Mouse (Mus musculus) macrophage (primary cell): ENCODE results near the gene Rimkla. TPM values are rescaled to one million over a fixed set of nuclear protein-coding genes. Genes with fewer than 3 reads are reported as not detected.

Experiments
- H3K27ac ChIP-seq: fragments of 350-480 bp; formaldehyde crosslinking; 2 replicates; pipeline ENCODE4 v1.9.0; 2021
- H3K36me3 ChIP-seq: fragments of 350-480 bp; formaldehyde crosslinking; 2 replicates; pipeline ENCODE4 v1.9.0; 2021; ENCODE audit errors: inconsistent target
- H3K4me3 ChIP-seq: fragments of 350-480 bp; formaldehyde crosslinking; 2 replicates; pipeline ENCODE4 v1.9.0; 2021; ENCODE audit errors: inconsistent target
- H3K79me2 ChIP-seq: fragments of 350-480 bp; formaldehyde crosslinking; 2 replicates; pipeline ENCODE4 v1.9.0; 2021; ENCODE audit errors: inconsistent target
- WGBS: methylation state at CpG from one replicate; pipeline ENCODE4 v1.1.7; 2026; ENCODE audit warnings: inconsistent platforms; ENCODE audit not compliant: missing documents; 5-methylcytosine and 5-hydroxymethylcytosine counted together
- polyA plus RNA-seq: library from polyadenylated mRNA; stranded (reverse); fragments of 250-400 nt; gene quantifications from 3 replicates; pipeline ENCODE4 v1.2.4, GENCODE M21; 2018; ENCODE audit warnings: inconsistent platforms

The Rimkla gene
- polyA plus RNA-seq, 1 experiment from 2014 or later = not detected

DNA sequence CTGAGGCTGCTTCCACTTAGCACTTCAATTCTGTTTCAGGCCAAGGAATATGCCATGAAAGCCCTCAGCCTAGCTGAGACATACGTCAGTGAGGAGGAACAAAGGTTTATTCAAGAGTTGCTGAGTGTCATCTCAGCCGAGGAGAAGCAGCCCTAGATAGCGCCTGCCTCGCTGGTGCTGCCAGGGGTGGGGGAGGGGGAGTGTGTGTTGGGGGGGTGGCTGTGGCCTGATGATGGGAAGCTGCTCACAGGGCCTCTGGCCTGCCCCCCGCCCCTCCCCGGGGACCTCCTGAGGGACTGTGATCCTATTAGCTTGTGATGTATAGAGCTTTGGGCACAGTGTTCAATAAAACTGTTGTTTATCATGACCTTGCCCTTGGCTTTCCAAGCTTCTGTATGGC lies 38.9 kb downstream of the Rimkla start:
- no peaks in the 10 kb centered on the region for H3K79me2 ChIP-seq
- H3K27ac ChIP-seq = no peak overlapping the region
- no peak overlapping the region for H3K4me3 ChIP-seq
- WGBS = 63% methylated on average over 6 of the region's 6 CpGs
- H3K36me3 ChIP-seq = no peaks in the 10 kb centered on the region

DNA sequence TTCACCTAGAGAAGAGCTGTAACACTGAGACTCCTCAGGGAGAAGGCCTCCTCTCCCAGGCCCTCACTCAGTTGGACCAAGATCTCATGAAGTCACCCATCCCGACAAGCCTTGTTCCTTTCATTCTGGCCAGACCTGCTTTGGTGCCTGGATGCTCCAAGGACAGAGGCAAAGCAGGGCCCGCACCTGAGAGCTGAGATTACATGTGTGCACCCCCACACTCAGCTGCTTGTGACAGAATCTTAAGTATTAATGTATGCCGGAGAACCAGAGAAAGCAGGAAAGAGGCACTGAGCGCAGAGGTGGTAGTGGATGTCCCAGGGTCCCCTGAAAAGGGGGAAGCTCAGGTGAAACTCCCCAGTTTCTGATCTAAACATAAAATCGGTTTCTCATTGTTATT lies 39.3 kb downstream of the Rimkla start:
- Histone ChIP-seq H3K27ac (no peak overlapping the region), H3K79me2 (no peaks in the 10 kb centered on the region), H3K36me3 (no peaks in the 10 kb centered on the region), H3K4me3 (no peak overlapping the region)
- WGBS = 74% methylated on average over 5 of the region's 5 CpGs

DNA sequence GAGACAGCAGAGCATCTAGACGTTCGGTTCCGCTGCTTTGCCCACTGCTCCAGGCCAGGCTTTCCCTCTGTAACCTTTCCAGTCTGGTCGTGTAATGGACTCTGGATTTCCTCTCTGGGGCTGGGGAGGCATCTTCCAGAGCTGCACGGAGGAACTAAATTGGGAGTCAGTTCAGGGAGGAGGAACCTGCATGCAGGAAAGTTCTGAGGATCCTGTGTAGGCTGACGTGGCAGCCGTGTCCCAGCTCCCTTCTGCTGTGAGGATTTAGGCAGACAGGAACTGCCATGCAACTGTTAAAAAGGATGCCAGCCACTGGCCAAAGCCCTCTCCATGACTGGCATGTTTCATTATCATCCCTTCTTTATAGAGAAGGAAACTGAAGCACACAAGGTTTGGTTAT lies 42.0 kb downstream of the Rimkla start:
- H3K27ac ChIP-seq = no peak overlapping the region
- 76% methylated on average over 7 of the region's 7 CpGs for WGBS
- H3K79me2 ChIP-seq = no peaks in the 10 kb centered on the region
- H3K36me3 ChIP-seq = no peaks in the 10 kb centered on the region
- H3K4me3 ChIP-seq = no peak overlapping the region

DNA sequence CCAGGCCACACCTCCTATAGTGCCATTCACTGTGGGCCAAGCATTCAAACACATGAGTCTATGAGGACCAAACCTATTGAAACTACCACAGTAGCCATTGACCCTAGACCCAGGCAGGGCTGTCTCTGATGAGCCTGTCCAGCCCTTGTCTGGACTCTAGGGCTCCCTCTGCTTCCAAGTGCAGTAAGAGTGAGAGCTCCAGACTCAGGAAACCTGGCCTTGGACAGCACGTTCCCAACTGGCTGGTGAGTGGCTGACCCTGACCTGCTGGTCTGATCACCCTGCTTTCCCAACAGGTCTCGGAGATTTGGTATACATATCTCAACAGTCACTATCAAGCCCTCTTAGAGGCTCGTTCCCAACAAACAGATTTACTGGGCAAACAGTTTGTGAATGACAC lies 44.6 kb downstream of the Rimkla start:
- H3K36me3 ChIP-seq = no peaks in the 10 kb centered on the region
- WGBS = 84% methylated on average over 3 of the region's 3 CpGs
- no peak overlapping the region for H3K27ac ChIP-seq
- no peaks in the 10 kb centered on the region for H3K79me2 ChIP-seq
- no peak overlapping the region for H3K4me3 ChIP-seq

DNA sequence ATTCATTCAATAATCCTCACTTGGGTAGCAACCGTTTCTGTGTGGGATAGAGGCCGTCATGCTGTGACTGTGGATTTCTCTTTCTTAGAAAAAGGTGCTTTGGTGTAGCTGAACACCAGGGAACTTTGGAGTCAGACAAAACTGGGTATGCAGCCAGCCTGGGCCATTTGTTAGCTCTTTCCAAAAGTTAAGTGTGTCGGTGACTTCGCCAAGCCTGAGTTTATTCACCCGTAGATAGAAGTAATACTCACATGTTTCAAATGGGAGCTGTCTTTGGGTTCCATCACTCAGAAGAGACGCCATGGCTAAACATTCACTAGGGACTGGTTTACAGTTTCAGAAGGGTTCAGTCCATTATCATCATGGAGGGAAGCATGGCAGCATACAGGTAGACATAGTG lies 45.2 kb downstream of the Rimkla start:
- Histone ChIP-seq H3K79me2 (no peaks in the 10 kb centered on the region), H3K27ac (no peak overlapping the region), H3K4me3 (no peak overlapping the region), H3K36me3 (no peaks in the 10 kb centered on the region)
- WGBS = 94% methylated on average over 6 of the region's 6 CpGs

DNA sequence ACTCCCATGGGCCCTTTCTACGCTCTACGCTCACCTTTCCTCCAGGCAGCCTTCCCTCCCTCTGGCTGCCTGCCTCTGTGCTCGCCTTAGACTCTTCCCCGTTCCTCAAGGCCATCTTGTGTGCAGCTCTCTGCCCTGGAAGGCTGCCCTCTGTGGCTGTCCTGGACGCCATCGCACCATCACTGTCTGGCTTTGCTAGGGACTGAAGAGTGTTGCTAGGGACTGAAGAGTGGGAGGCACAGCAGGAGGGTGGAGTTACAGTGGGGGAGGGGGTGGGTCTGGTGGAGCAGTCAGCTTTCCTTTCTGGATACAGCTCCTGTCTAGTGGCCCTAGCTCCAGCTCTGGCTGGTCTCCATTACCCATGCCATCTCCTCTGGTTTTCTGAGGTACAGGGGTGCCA lies 49.9 kb downstream of the Rimkla start:
- Histone ChIP-seq H3K79me2 (no peaks in the 10 kb centered on the region), H3K4me3 (no peak overlapping the region), H3K27ac (no peak overlapping the region), H3K36me3 (no peaks in the 10 kb centered on the region)
- WGBS = 89% methylated on average over 6 of the region's 6 CpGs

DNA sequence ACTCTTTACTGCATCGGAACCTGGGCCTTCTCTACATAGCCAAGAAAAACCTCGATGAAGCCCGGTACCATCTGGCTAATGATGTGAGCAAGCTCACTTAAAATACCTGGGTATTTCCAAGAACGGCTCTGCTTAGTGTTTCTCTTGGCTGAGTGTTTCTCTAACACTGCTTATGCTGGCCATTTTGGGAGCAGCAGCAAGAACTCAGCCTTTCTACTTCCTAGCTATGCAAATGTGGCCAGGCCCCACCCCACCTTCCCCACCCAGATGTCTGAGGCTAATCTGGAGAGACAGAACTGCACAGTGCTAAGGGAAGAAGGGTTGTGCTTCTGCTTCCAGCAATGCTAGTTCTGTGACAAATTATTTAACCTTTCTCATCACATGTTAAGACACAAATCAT lies 50.6 kb downstream of the Rimkla start:
- H3K79me2 ChIP-seq = no peaks in the 10 kb centered on the region
- no peak overlapping the region for H3K4me3 ChIP-seq
- no peaks in the 10 kb centered on the region for H3K36me3 ChIP-seq
- 91% methylated on average over 4 of the region's 4 CpGs for WGBS
- H3K27ac ChIP-seq = no peak overlapping the region

DNA sequence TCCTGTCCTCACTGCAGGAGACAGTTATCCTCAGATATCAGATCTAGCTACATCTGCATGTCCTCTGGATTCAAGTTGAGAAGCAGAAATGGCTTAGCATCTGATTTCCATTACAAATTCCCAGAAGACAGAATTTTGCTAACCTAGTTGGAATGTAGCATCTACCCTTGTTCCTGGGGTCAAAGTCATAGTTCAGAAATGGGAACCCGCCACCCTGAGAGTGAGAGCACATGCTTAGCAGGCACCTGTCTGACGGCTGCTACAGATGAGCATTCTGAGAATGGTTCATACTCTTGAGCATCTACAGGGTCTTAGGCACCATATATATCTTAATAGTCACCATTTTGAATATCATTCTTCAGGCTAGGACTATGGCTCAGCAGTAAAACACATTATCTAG lies 54.5 kb downstream of the Rimkla start:
- Histone ChIP-seq H3K27ac (no peak overlapping the region), H3K4me3 (no peak overlapping the region), H3K36me3 (no peaks in the 10 kb centered on the region), H3K79me2 (no peaks in the 10 kb centered on the region)
- WGBS = 95% methylated on average over 2 of the region's 2 CpGs

DNA sequence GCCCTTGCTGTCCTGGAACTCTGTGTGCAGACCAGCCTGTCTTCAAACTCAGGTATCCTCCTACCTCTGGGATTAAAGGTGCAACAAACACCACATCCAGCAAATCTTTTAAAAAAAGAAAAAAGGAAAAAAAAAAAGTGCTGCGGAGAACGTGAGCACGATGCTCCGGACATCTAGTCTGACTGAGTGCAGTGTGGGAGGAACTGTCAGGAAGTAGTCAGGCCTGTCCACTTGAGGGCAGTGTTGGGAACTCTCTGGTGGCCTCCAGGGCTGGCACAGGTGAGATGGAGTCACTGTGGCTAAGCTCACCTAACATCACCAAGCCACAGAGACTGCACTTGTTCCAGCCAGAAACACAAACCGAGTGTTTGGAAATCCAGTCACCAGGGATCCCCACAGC lies 61.8 kb downstream of the Rimkla start:
- 21% methylated on average over 5 of the region's 5 CpGs for WGBS
- H3K79me2 ChIP-seq = no peaks in the 10 kb centered on the region
- H3K27ac ChIP-seq = no peak overlapping the region
- no peak overlapping the region for H3K4me3 ChIP-seq
- H3K36me3 ChIP-seq = no peaks in the 10 kb centered on the region

DNA sequence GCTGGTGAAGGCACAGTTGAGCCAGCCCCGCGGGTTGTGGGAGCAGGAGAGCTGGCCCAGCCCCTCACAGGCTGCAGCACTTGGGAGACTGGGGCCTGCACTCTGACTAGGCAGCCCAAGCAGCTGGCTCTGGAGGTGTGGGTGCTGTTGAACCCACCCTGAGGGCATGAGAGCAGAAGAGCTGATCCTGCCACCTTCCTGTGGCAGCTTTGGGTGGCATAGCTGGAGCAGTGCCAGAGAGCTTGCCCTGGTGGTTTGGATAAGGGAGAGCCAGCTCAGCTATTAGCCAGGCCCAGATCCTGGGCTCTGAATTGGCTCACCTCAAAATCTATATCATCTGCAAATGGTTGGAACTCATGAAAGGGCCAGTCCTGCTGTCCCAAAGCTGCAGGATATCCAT lies 64.7 kb downstream of the Rimkla start:
- H3K27ac ChIP-seq = no peak overlapping the region
- H3K79me2 ChIP-seq = no peaks in the 10 kb centered on the region
- WGBS = 74% methylated on average over 2 of the region's 2 CpGs
- no peak overlapping the region for H3K4me3 ChIP-seq
- H3K36me3 ChIP-seq = no peaks in the 10 kb centered on the region

DNA sequence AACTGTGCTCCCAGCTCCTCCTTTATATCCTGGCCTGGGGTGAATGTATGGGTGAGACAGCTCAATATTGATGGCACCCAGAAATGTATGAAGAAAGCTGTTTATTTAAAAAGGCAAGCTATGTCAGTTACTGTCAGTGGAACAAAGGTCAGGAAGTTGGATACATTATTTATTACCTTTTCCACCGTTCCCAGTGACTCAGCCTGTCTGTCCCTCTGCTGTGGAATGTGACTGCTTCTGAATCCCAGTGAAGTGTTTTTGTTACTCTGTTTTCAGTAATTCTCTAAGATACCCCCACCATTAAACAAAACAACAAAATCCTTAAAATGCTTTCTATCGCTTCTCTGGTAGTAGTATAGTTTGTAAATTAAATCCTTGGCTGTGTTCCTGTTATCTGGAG lies 66.8 kb downstream of the Rimkla start:
- WGBS = 69% methylated on average over 2 of the region's 2 CpGs
- no peaks in the 10 kb centered on the region for H3K36me3 ChIP-seq
- no peaks in the 10 kb centered on the region for H3K79me2 ChIP-seq
- no peak overlapping the region for H3K4me3 ChIP-seq
- no peak overlapping the region for H3K27ac ChIP-seq

DNA sequence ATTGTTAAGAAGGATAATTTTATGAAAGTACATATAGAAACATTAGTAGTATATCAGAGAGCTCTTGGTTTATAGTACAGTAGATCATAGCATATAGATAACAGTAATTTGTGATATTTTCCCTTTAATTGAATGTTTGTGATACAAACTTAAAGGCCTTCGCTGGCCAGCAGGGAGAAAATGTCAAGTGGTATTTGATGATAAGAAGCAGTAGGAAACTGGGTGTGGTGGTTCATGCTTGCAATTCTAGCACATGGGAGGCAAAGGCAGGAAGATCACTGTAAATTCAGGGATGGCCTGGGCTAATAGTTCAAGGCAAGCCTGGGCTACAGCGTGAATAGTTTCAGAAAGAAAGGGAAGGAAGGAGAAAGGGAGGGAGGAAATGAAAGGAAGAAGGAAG lies 67.4 kb downstream of the Rimkla start:
- no peaks in the 10 kb centered on the region for H3K36me3 ChIP-seq

DNA sequence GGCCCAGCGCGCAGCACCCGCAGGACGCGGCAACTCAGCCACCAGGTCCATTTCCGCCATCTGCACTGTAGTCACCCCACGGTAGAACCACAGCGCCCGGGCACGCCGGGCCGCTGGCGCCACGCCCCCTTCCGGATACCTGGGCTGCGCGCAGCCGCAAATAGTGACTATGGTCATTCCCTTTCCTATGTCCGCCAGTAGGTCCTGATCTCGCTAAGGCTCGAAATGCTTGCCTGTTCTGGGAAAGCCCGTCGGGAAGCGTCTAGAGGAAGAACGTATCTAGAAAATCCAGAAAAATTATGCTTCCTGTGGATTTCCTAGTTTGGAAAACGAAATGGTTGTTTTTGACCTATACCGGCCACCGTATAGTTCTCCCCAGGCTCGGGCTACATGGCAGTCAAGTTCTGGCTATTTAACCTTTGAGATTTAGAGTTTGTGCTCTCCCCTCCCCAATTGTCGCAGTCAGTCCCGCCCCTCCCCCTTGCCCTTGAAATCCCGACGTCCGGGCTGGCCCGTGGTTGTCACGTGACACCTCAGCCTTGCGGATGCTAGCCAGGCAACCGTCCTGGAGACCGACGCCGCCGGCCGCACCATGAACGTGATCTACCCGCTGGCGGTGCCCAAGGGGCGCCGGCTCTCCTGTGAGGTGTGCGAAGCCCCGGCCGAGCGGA lies 70.0 kb downstream of the Rimkla start, which contains the start of the genes Ppcs and Zmynd12:
Gene Ppcs, minus strand, starts transcription at position 127 of the 671 bp plus-strand sequence.
Gene Zmynd12, plus strand, starts transcription at position 521 of the 671 bp plus-strand sequence.
- peak within 1 kb of the TSS; percentile 54 for H3K4me3 ChIP-seq
- 1% methylated on average over 47 of the region's 52 CpGs for WGBS
- no peaks in the 10 kb centered on the region for H3K79me2 ChIP-seq
- no peaks in the 10 kb centered on the region for H3K36me3 ChIP-seq
- peak within 1 kb of the TSS; percentile 69 for H3K27ac ChIP-seq

More for the DNA sequence above, 67.4 kb downstream of the Rimkla start:
- H3K79me2 ChIP-seq = no peaks in the 10 kb centered on the region
- no peak overlapping the region for H3K4me3 ChIP-seq
- WGBS = 92% methylated on average over 2 of the region's 2 CpGs
- H3K27ac ChIP-seq = no peak overlapping the region

DNA sequence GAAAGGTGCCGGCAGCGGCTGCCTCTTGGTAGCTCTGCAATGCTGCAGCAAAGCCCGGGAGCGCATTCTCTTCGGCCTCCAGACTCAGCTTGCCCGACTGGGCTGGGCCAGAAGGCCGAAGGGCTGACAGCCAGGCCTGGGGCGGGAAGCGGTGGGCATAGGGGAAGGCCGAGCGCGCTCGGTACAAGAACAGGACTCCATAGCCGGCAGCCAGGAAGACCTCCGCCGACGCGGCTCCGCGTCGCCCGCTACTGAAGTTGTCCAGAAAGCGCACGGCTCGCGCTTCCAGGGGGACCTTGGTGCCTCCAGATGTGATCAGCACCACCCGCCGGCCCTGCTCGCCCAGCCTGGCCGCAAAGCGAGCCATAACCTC lies 70.5 kb downstream of the Rimkla start:
- Histone ChIP-seq H3K27ac (no peak overlapping the region), H3K4me3 (peak overlapping the region; percentile 54), H3K36me3 (no peaks in the 10 kb centered on the region), H3K79me2 (no peaks in the 10 kb centered on the region)
- 0% methylated on average over 31 of the region's 31 CpGs for WGBS

DNA sequence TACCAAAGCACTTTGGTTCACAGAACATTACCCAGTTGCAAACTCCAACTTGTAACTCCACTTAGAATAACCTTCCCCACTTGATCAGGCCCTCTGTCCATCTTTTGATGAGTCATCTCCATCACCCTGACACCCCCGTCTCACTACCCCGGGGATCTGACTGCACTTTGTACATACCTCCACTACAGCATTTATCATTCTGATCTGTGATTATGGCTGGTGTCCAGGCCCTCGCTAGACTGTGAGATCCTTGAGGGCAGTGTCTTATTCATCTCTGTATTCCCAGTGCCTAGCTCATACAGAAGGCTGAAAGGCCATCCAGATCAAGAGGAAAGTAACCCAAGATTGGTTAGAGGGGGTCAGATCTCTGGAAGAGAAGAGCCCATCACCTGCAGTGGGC lies 71.2 kb downstream of the Rimkla start:
- no peaks in the 10 kb centered on the region for H3K36me3 ChIP-seq
- H3K4me3 ChIP-seq = peak overlapping the region; percentile 54; the same call in 1 of the 2 replicates
- no peaks in the 10 kb centered on the region for H3K79me2 ChIP-seq
- 44% methylated on average over 2 of the region's 3 CpGs for WGBS
- no peak overlapping the region for H3K27ac ChIP-seq

DNA sequence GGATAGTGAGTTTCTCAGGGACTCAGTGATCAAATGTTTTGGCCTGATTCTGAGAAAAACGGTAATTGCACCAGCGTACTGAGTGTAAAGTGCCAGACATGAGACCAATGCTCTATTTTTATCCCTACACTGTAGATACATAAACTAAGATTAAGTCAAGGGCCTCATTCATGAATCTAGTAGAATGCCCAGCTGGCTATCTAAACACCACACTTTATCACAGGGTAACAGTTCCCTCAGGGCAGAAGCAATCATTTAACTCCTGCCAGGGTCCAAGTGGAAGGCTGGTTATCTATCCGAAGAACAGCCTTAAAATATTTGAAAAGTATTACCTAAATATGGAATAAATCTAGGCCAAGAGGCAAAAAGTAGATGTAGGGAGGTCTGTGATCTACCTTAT lies 74.5 kb downstream of the Rimkla start:
- Histone ChIP-seq H3K27ac (no peak overlapping the region), H3K36me3 (no peaks in the 10 kb centered on the region)
- WGBS = 97% methylated on average over 3 of the region's 3 CpGs

More for the DNA sequence above, 74.5 kb downstream of the Rimkla start:
- no peak overlapping the region for H3K4me3 ChIP-seq
- H3K79me2 ChIP-seq = no peaks in the 10 kb centered on the region
